Mouse (Mus musculus) ZHBTc4 (cell line): ENCODE measurements around the gene Gm26897.

Experiments used
- DNase-seq: peaks from one replicate; pipeline ENCODE4 v3.0.0-alpha.2; 2011; ENCODE audit warnings: low read depth, low spot score

Gm26897 gene

GRCm38 (mm10) chr5:111733851-111734250, at the start of gene Gm26897:
Gm26897 (plus strand) TSS chr5:111733924.
- no peak for DNase-seq

DNA sequence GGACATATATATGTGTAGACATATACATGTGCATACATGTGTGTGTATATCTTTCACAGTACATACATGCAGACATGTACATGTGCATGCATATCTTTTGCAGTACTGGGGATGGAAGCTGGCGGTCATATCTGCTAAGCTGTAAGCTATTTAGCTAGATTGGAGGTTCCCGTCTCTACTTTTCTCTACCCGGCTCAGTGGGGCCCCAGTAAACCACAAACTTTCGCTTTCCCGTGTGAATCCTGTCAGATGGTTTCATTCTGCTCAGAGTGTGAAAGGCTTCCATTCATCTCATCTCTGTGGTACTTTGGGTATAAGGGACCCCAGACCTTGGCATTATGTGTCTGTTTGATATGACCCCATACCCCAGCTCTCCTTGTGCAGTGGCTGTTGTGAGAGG, 46.4 kb upstream of the Gm26897 start:
- no peak for DNase-seq

DNA sequence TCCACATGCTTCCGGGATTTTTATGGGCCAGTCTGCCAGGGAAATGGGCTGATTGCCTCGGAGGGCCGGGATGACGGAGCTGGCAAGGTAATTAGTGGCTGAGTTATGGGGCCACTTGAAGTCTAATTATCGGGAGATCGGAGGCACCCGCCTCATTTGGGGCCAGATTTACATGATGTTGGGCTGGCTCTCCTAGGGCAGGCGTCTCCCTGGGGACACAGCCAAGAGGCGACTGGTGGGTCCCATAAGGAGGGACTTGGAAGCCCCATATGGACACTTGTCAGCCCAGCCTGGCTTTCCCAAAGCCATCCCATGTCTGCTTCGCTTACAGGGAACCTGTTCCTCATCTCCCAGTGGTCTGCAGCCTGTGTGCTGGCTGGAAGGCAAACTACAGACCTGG, 45.1 kb upstream of the Gm26897 start:
- DNase-seq: no peak

DNA sequence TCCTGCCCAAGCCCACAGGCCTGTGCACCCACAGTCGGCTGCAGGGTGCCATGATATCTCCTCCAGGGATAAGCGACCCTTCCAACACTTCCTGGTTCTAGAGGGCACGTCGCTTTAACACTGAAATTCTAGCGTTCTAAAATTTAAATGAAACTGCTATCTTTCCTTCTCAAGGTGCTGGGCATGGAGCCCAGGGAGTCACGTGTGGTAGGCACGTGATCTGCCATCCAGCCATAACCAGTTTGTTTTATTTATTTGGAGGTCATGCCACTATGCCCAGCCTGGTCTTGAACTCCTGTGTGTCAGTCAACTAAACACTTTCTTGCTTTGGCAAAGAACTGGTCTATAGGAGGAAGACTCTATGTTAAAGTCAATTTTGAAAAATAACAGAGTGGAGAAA, 35.7 kb upstream of the Gm26897 start:
- DNase-seq: no peak

DNA sequence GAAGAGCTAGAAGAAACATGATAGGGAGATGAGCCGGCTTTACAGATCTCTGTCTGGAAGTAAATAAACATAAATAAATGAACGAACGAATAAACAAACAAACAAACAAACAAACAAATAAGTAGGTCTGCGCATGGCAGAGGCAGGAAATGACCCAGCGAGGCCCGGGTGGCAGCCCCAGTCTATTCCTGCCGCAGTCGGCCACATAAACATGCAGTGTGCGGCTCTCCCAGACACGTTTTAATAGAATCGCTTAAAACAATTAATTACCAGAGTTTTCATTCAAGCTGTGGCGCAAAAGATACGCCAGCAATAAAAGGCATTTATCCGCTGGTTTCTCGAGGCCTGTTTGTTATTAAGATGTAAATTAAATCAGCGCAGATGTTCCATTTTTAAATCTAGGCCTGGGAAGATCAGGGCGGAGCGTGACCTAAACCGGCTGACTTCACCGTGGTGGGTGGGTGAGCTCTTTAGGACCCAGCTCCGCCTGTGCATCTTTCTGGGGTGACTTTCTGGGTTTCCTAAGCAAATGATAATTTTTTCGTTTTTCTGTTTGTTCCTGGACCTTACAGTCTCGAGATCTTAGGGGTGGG, 33.9 kb upstream of the Gm26897 start:
- DNase-seq: no peak

- DNase-seq: no peak
Observed at GRCm38 (mm10) chr5:111701634-111702329, 31.9 kb upstream of the Gm26897 start.

- no peak for DNase-seq
Observed at GRCm38 (mm10) chr5:111703586-111703985, 30.1 kb upstream of the Gm26897 start.

- DNase-seq: no peak
Observed at GRCm38 (mm10) chr5:111704326-111704725, 29.4 kb upstream of the Gm26897 start.

GRCm38 (mm10) chr5:111709195-111709901, 24.4 kb upstream of the Gm26897 start:
- no peak for DNase-seq

DNA sequence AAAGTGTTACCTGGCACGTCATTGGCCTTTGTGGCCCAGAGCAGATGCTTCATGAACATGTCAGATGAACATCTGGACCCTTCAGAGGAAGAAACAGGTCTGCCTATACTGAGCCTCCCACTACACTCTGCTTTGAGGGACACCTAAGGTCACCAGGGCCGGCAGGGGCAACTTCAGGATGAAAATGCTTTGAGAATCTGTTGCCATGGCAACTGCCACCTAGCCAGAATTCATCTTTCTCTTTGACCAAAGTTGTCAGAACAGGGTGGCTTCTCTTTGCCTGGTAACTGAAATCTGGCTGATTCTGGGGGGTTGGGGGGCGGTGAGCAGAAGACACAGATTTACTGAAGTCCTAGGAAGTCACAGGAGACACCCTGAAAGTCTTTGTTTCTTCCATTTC, 14.7 kb upstream of the Gm26897 start:
- DNase-seq: no peak

DNA sequence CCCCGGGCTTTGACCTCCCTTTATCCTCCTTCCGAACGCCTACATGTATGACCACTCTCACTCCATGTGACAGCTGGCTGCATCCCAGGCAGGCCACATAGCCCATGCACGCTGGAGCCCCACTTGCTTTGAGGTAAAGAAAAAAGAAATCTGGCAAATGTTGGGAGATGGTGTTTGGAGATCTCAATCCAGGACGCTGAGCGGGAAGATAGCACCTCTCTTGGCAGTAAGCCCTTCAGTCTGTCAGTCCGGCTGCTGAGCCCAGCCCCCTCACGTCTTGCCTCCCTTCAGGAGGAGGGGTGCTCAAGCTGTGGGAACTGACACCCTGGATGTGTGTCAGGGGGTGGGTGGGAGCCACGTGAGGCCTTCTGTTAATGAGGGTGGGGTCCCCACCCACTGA, 13.0 kb upstream of the Gm26897 start:
- DNase-seq: no peak

GRCm38 (mm10) chr5:111724713-111725112, 9.0 kb upstream of the Gm26897 start:
- peak; percentile 38 for DNase-seq

DNA sequence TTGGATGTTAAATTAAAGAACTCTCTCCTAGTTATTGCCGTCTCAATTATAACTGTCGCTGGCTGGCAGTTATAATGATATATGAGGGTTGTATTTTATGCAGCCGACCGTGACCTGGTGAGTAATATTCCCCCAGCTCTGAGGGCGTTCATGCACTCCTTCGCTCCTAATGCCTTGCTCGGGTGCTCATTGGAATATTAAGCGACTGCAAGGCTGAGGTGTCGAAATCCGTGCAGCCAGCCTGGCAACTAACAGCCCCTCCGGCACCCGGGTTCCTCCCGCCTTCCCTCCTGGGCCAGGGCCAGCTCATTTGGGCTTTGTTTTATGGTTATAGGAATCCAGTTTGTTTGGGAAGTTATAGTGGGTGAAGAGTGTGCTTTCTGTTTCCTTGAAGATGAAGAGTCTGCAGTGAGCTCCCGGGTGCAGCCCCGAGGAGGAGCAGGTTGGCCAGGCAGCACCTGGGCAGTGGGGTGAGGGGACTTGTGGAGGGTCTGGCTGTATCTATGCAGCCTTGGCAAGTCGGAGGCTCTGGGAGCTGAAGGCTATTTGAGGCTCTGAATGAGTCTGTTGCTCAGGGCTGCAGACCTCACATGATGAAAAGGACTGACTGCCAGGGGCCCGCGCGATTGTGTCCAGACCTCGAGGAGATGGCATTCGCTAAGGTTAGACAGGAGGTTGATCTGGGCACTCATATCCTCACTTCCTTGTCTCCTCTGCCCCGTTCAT, 8.4 kb upstream of the Gm26897 start:
- DNase-seq: no peak

- no peak for DNase-seq
Observed at GRCm38 (mm10) chr5:111728411-111728810, 5.3 kb upstream of the Gm26897 start.

DNA sequence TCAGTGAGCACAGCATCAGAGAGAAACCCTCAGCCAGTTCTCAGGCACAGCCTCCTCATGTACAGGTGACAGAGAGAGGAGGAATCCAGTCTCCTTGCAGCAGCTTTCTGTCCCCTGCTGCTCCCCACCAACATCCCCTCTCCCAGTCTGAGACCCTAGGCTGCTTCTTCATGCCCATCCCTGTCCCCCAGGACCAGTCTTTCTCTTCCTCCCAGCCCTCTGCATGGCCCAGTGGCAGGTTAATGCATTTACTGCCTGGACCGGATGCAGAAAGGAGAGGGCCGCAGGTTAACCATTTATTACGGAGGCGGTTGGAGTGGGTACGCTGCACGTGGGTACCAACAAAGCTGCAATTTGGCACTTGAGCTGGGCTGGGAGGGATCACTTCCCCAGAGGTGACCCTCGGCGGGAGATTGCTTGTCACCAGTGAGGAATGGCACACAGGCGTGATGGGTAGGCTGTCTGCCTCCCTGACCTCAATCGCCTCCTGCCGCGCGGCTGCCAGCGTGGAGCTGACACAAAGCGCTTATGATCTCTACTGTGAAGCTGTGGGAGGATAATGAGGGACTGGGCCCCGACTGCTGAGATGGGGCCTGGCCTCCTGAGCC, 3.1 kb upstream of the Gm26897 start:
- peak; percentile 25 for DNase-seq

- no peak for DNase-seq
Observed at GRCm38 (mm10) chr5:111732194-111732593, 1.5 kb upstream of the Gm26897 start.

- no peak for DNase-seq
Observed at GRCm38 (mm10) chr5:111739480-111739879, 5.8 kb downstream of the Gm26897 start.

DNA sequence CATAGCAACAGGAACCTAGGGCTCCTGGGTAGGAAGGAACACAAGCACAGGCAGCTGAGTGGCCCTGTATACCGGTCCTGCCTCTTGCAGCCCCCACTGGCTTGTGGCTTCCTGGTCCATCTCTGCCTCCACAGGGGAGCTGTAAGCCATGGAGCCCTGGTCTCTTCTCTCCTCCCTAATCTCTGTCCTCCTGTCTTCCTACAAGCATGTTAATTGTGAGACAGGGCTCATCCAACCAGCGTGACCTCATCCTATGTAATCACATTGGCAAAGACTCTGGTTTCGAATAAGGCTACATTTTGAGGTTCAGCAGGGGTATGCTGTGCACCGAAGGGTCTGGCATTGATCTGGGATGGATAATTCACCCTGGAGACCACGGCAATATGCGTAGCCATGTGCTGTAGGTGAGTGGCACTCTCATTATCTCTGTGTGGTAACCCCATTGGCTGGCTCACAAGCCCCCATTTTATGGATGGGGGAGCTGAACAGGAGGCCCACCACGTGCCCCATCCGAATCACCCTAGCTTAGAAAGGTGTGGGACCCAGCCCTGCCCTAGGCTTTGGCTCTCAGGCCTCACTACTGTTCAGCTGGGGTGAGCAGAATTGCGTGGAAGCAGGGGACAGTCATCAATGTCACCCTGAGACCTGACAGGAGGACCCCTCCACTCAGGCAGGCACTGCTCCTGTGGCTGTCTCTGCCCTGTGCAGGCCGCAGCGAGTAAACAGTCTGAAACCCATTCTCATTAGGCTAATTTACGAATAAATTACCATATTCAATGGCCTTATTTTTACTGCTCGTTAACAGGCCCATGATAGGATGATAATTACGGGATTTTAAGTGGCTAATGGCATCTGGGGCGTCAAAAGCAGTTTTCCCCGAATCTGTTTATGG, 6.9 kb downstream of the Gm26897 start:
- DNase-seq: no peak

GRCm38 (mm10) chr5:111741352-111741751, 7.6 kb downstream of the Gm26897 start:
- no peak for DNase-seq

GRCm38 (mm10) chr5:111742290-111742898, 8.7 kb downstream of the Gm26897 start:
- DNase-seq: no peak
